Mouse (Mus musculus): ENCODE data around the gene Rgl1.

DNA sequence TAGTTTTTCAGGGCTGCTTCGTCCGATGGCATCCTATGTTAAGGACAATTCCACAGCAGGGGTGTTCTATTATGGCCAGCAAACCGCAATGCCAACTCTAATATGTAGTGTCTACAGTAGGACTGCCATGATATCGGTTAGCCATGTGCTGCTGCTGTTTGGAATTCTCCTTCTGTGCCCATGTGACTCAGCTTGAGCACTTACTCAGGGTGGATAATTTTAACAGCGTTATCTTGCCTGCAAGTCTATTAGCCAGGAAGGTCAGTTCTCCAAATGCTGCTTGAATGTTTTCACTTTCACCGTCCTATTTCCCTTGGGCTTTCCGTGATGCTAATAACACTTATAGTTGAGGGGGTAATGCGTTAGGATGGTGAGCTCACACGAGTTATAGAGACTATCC, 240.0 kb downstream of the Rgl1 start:
- no peak for TF ChIP-seq CTCF (IDR thresholded peaks at IDR 0.05; ENCODE audit: low read depth, low read length)
- TF ChIP-seq POLR2A (IDR thresholded peaks at IDR 0.05; ENCODE audit: borderline replicate concordance, low read depth, low read length): no peak

Measured in bone marrow macrophage, adult 2 months (primary cell).